Mouse (Mus musculus): ENCODE measurements around the gene Rrp1b. TPM values are rescaled to one million over a fixed set of nuclear protein-coding genes. Genes with fewer than 3 reads are reported as not detected.
"Not testable (repeated sequence)": the region's sequence is repeated elsewhere in the genome, so short reads cannot be mapped to it uniquely, and the experiment has no call there.

Gene Rrp1b
- polyA plus RNA-seq, 2 experiments: 9.1 to 17.7 TPM

- Histone ChIP-seq H3K36me3 (replicated peaks; ENCODE audit: control insufficient read depth, insufficient read depth, low read depth) (no peaks in the 10 kb centered on the region), H3K9me3 (ENCODE audit: control insufficient read depth, low read length) (no peaks in the 10 kb centered on the region), H3K4me1 (replicated peaks; ENCODE audit: control insufficient read depth in 2 of 2, insufficient read depth in 2 of 2, low read length in 1 of 2) (peaks cover 15 to 24% of the 10 kb centered on the region in 2 experiments), H3K4me3 (ENCODE audit: insufficient read depth in 1 of 2, low read depth in 2 of 2, low read length in 2 of 2) (no peak overlapping the region), H3K4me2 (ENCODE audit: low read depth) (no peak overlapping the region), H3K9ac (replicated peaks) (no peak overlapping the region), H3K27me3 (ENCODE audit: control insufficient read depth, insufficient read depth, low read length) (no peaks in the 10 kb centered on the region), H3K27ac (no peak overlapping the region)
- WGBS (ENCODE audit: insufficient replicate concordance): 82% methylated on average over 2 of the region's 2 CpGs
- TF ChIP-seq EP300 (IDR thresholded peaks at IDR 0.05; ENCODE audit: low read depth): no peak
- no peak for TF ChIP-seq CTCF (IDR thresholded peaks at IDR 0.05; ENCODE audit: low read depth)
- DNase-seq (ENCODE audit: low read depth in 3 of 3, low spot score in 3 of 3) (no peak), ATAC-seq (ENCODE audit: insufficient read depth) (no peak)
These were observed 51.2 kb downstream of the Rrp1b start for GRCm38 (mm10) chr17:32087069-32087468.

- 0% methylated on average over 1 of the region's 1 CpGs for WGBS (ENCODE audit: insufficient replicate concordance)
- H3K4me1 ChIP-seq (replicated peaks; ENCODE audit: control insufficient read depth in 2 of 2, insufficient read depth in 2 of 2, low read length in 1 of 2): peaks cover 32 to 43% of the 10 kb centered on the region in 2 experiments
- no peaks in the 10 kb centered on the region for H3K9me3 ChIP-seq (ENCODE audit: control insufficient read depth, low read length)
- peak; percentile 0; the same call in 1 of the 2 replicates for ATAC-seq (ENCODE audit: insufficient read depth)
- peak overlapping the region; percentile 69 for H3K9ac ChIP-seq (replicated peaks)
- H3K27me3 ChIP-seq (ENCODE audit: control insufficient read depth, insufficient read depth, low read length): no peaks in the 10 kb centered on the region
- H3K36me3 ChIP-seq (replicated peaks; ENCODE audit: control insufficient read depth, insufficient read depth, low read depth): no peaks in the 10 kb centered on the region
- H3K4me3 ChIP-seq (ENCODE audit: insufficient read depth in 1 of 2, low read depth in 2 of 2, low read length in 2 of 2): peak overlapping the region; percentile 49 to 58
- no peak for DNase-seq (ENCODE audit: low read depth in 3 of 3, low spot score in 3 of 3)
- peak overlapping the region; percentile 92 for H3K27ac ChIP-seq
- peak overlapping the region; percentile 79 for H3K4me2 ChIP-seq (ENCODE audit: low read depth)
- TF ChIP-seq CTCF (IDR thresholded peaks at IDR 0.05; ENCODE audit: low read depth): no peak
- TF ChIP-seq EP300 (IDR thresholded peaks at IDR 0.05; ENCODE audit: low read depth): no peak
These were observed 55.1 kb downstream of the Rrp1b start for GRCm38 (mm10) chr17:32091032-32091363.

- H3K27me3 ChIP-seq (ENCODE audit: control insufficient read depth, insufficient read depth, low read length); H3K36me3 ChIP-seq (replicated peaks; ENCODE audit: control insufficient read depth, insufficient read depth, low read depth); H3K9me3 ChIP-seq (ENCODE audit: control insufficient read depth, low read length): not testable (repeated sequence)
- Histone ChIP-seq H3K4me3 (ENCODE audit: insufficient read depth in 1 of 2, low read depth in 2 of 2, low read length in 2 of 2) (peak overlapping the region; percentile 49 to 58), H3K4me1 (replicated peaks; ENCODE audit: control insufficient read depth in 2 of 2, insufficient read depth in 2 of 2, low read length in 1 of 2) (peaks cover 32 to 43% of the 10 kb centered on the region in 2 experiments), H3K4me2 (ENCODE audit: low read depth) (peak overlapping the region; percentile 79), H3K9ac (replicated peaks) (peak overlapping the region; percentile 69), H3K27ac (peak overlapping the region; percentile 92)
- DNase-seq (ENCODE audit: low read depth in 3 of 3, low spot score in 3 of 3): peak; percentile 86 to 92 (median 89)
- peak; percentile 95 for ATAC-seq (ENCODE audit: insufficient read depth)
- WGBS (ENCODE audit: insufficient replicate concordance): 8% methylated on average over 14 of the region's 16 CpGs
These were observed 55.7 kb downstream of the Rrp1b start for GRCm38 (mm10) chr17:32091364-32092240.

GRCm38 (mm10) chr17:32092241-32092619 is 56.3 kb downstream of the Rrp1b start:
- peak overlapping the region; percentile 16 to 33; a peak in 3 of 4 replicates for H3K4me3 ChIP-seq (ENCODE audit: insufficient read depth in 1 of 2, low read depth in 2 of 2, low read length in 2 of 2)
- DNase-seq (ENCODE audit: low read depth in 3 of 3, low spot score in 3 of 3) (peak in 2 of 3 experiments; percentile 73 to 75), ATAC-seq (ENCODE audit: insufficient read depth) (peak; percentile 83)
- peaks cover 27 to 38% of the 10 kb centered on the region in 2 experiments for H3K4me1 ChIP-seq (replicated peaks; ENCODE audit: control insufficient read depth in 2 of 2, insufficient read depth in 2 of 2, low read length in 1 of 2)
- no peaks in the 10 kb centered on the region for H3K36me3 ChIP-seq (replicated peaks; ENCODE audit: control insufficient read depth, insufficient read depth, low read depth)
- H3K27me3 ChIP-seq (ENCODE audit: control insufficient read depth, insufficient read depth, low read length): no peaks in the 10 kb centered on the region
- 61% methylated on average over 1 of the region's 1 CpGs for WGBS (ENCODE audit: insufficient replicate concordance)
- peak overlapping the region; percentile 92 for H3K27ac ChIP-seq
- H3K4me2 ChIP-seq (ENCODE audit: low read depth): peak overlapping the region; percentile 79
- no peaks in the 10 kb centered on the region for H3K9me3 ChIP-seq (ENCODE audit: control insufficient read depth, low read length)
- TF ChIP-seq EP300 (IDR thresholded peaks at IDR 0.05; ENCODE audit: low read depth) (peak; percentile 74), CTCF (IDR thresholded peaks at IDR 0.05; ENCODE audit: low read depth) (no peak)
- H3K9ac ChIP-seq (replicated peaks): peak overlapping the region; percentile 68

GRCm38 (mm10) chr17:32092895-32093294 is 57.0 kb downstream of the Rrp1b start:
- Histone ChIP-seq H3K9me3 (ENCODE audit: control insufficient read depth, low read length) (no peaks in the 10 kb centered on the region), H3K4me1 (replicated peaks; ENCODE audit: control insufficient read depth in 2 of 2, insufficient read depth in 2 of 2, low read length in 1 of 2) (peaks cover 26 to 35% of the 10 kb centered on the region in 2 experiments), H3K9ac (replicated peaks) (no peak overlapping the region; the same call in 1 of the 2 replicates), H3K4me2 (ENCODE audit: low read depth) (peak overlapping the region; percentile 79), H3K27ac (peak overlapping the region; percentile 92), H3K27me3 (ENCODE audit: control insufficient read depth, insufficient read depth, low read length) (no peaks in the 10 kb centered on the region), H3K4me3 (ENCODE audit: insufficient read depth in 1 of 2, low read depth in 2 of 2, low read length in 2 of 2) (no peak overlapping the region), H3K36me3 (replicated peaks; ENCODE audit: control insufficient read depth, insufficient read depth, low read depth) (no peaks in the 10 kb centered on the region)
- 73% methylated on average over 5 of the region's 5 CpGs for WGBS (ENCODE audit: insufficient replicate concordance)
- no peak for DNase-seq (ENCODE audit: low read depth in 3 of 3, low spot score in 3 of 3)
- TF ChIP-seq EP300 (IDR thresholded peaks at IDR 0.05; ENCODE audit: low read depth): no peak
- TF ChIP-seq CTCF (IDR thresholded peaks at IDR 0.05; ENCODE audit: low read depth): peak; percentile 77
- ATAC-seq (ENCODE audit: insufficient read depth): no peak
